Mouse (Mus musculus) MEL (cell line): ENCODE results near the gene Pde4b. TPM values are rescaled to one million over a fixed set of nuclear protein-coding genes. Genes with fewer than 3 reads are reported as not detected.

ENCODE experiments used
- DNase-seq: peaks from one replicate; pipeline ENCODE4 v3.0.0; 2011; ENCODE audit warnings: low read depth, low spot score
- H3K27ac ChIP-seq: 2 replicates; pipeline ENCODE4 v1.5.1; 2012; ENCODE audit warnings: low read depth, mild to moderate bottlenecking, control low read depth, low read length, moderate library complexity; ENCODE audit not compliant: control insufficient read depth
- H3K27me3 ChIP-seq, 2 experiments: fragments of 150-350 bp in 1 of 2; sonication (generic) in 1 of 2; 2 replicates each; pipeline ENCODE4 v1.6.1; 2012; ENCODE audit warnings: low read length in 2 of 2, mild to moderate bottlenecking in 2 of 2, improper control_type of control experiment in 1 of 2, moderate library complexity in 1 of 2; ENCODE audit not compliant: insufficient read depth in 2 of 2, control insufficient read depth in 1 of 2
- H3K36me3 ChIP-seq, 2 experiments: 2 replicates each; pipeline ENCODE4 v1.6.1; 2012 to 2014; ENCODE audit warnings: low read length in 2 of 2, improper control_type of control experiment in 1 of 2, inconsistent platforms in 1 of 2, mild to moderate bottlenecking in 1 of 2; ENCODE audit not compliant: insufficient read depth in 2 of 2, control insufficient read depth in 1 of 2
- H3K4me1 ChIP-seq, 2 experiments: fragments of 150-350 bp in 1 of 2; sonication (generic) in 1 of 2; 2 replicates each; pipeline ENCODE4 v1.6.1; 2012; ENCODE audit warnings: low read length in 2 of 2, improper control_type of control experiment in 1 of 2, mild to moderate bottlenecking in 1 of 2; ENCODE audit not compliant: insufficient read depth in 2 of 2, control insufficient read depth in 1 of 2
- H3K4me3 ChIP-seq, 2 experiments: fragments of 150-350 bp in 1 of 2; sonication (generic) in 1 of 2; 2 replicates each; pipeline ENCODE4 v1.5.1; 2012; ENCODE audit warnings: low read depth in 2 of 2, low read length in 2 of 2, mild to moderate bottlenecking in 2 of 2, moderate library complexity in 2 of 2, control low read depth in 1 of 2, improper control_type of control experiment in 1 of 2; ENCODE audit not compliant: control insufficient read depth in 1 of 2, insufficient read depth in 1 of 2
- H3K79me2 ChIP-seq: 2 replicates; pipeline ENCODE4 v1.6.1; 2012; ENCODE audit warnings: mild to moderate bottlenecking, low read length, moderate library complexity; ENCODE audit not compliant: control insufficient read depth, poor library complexity, insufficient read depth
- H3K9ac ChIP-seq: 2 replicates; pipeline ENCODE4 v1.6.1; 2012; ENCODE audit warnings: low read depth, mild to moderate bottlenecking, control low read depth, low read length, moderate library complexity; ENCODE audit not compliant: control insufficient read depth, poor library complexity, severe bottlenecking
- H3K9me3 ChIP-seq: fragments of 150-350 bp; sonication (generic); replicated peaks from 2 replicates; pipeline ENCODE4 v1.6.1; 2012; ENCODE audit warnings: mild to moderate bottlenecking, low read length, improper control_type of control experiment, moderate library complexity; ENCODE audit not compliant: insufficient read depth
- BHLHE40 ChIP-seq: IDR thresholded peaks from 2 replicates; pipeline ENCODE4 v1.6.1; 2012; ENCODE audit warnings: low read depth, mild to moderate bottlenecking, inconsistent platforms, low read length, improper control_type of control experiment, borderline replicate concordance
- CHD2 ChIP-seq: IDR thresholded peaks from 2 replicates; pipeline ENCODE4 v1.6.1; 2011; ENCODE audit warnings: low read length, improper control_type of control experiment
- ELF1 ChIP-seq: IDR thresholded peaks from 2 replicates; pipeline ENCODE4 v1.6.1; 2014; ENCODE audit warnings: low read depth, mild to moderate bottlenecking, inconsistent platforms, low read length, improper control_type of control experiment, moderate library complexity
- ETS1 ChIP-seq: IDR thresholded peaks from 2 replicates; pipeline ENCODE4 v1.6.1; 2012; ENCODE audit warnings: low read depth, mild to moderate bottlenecking, inconsistent platforms, low read length, improper control_type of control experiment, moderate library complexity
- GABPA ChIP-seq: IDR thresholded peaks from 2 replicates; pipeline ENCODE4 v1.6.1; 2012; ENCODE audit warnings: low read depth, mild to moderate bottlenecking, inconsistent platforms, low read length, improper control_type of control experiment, moderate library complexity
- GATA1 ChIP-seq: IDR thresholded peaks from 2 replicates; pipeline ENCODE4 v1.6.1; 2011; ENCODE audit warnings: low read depth, low read length, improper control_type of control experiment
- HCFC1 ChIP-seq: IDR thresholded peaks from 2 replicates; pipeline ENCODE4 v1.6.1; 2012; ENCODE audit warnings: low read depth, mild to moderate bottlenecking, inconsistent platforms, low read length, improper control_type of control experiment, moderate library complexity
- JUND ChIP-seq: IDR thresholded peaks from 2 replicates; pipeline ENCODE4 v1.6.1; 2011; ENCODE audit warnings: low read depth, mild to moderate bottlenecking, improper control_type of control experiment, low read length
- KAT2A ChIP-seq: conservative IDR thresholded peaks from 2 replicates; pipeline ENCODE4 v1.6.1; 2012; ENCODE audit warnings: low read depth, low read length, improper control_type of control experiment, inconsistent platforms
- MAFK ChIP-seq: IDR thresholded peaks from 2 replicates; pipeline ENCODE4 v1.6.1; 2011; ENCODE audit warnings: low read depth, mild to moderate bottlenecking, low read length, improper control_type of control experiment, borderline replicate concordance
- MAX ChIP-seq: IDR thresholded peaks from 2 replicates; pipeline ENCODE4 v1.6.1; 2011; ENCODE audit warnings: low read length, improper control_type of control experiment
- MAZ ChIP-seq: IDR thresholded peaks from 2 replicates; pipeline ENCODE4 v1.6.1; 2012; ENCODE audit warnings: low read depth, mild to moderate bottlenecking, inconsistent platforms, low read length, improper control_type of control experiment
- MEF2A ChIP-seq: IDR thresholded peaks from 2 replicates; pipeline ENCODE4 v1.6.1; 2014; ENCODE audit warnings: low read depth, mild to moderate bottlenecking, inconsistent platforms, low read length, improper control_type of control experiment; ENCODE audit not compliant: poor library complexity, insufficient replicate concordance, severe bottlenecking; ENCODE audit errors: extremely low read depth
- MXI1 ChIP-seq: IDR thresholded peaks from 2 replicates; pipeline ENCODE4 v1.6.1; 2011; ENCODE audit warnings: mild to moderate bottlenecking, low read depth, low read length, improper control_type of control experiment
- MYB ChIP-seq: IDR thresholded peaks from 2 replicates; pipeline ENCODE4 v1.6.1; 2011; ENCODE audit warnings: mild to moderate bottlenecking, low read depth, low read length, improper control_type of control experiment
- NRF1 ChIP-seq: IDR thresholded peaks from 2 replicates; pipeline ENCODE4 v1.6.1; 2014; ENCODE audit warnings: low read depth, mild to moderate bottlenecking, inconsistent platforms, low read length, improper control_type of control experiment, moderate library complexity; ENCODE audit not compliant: poor library complexity, insufficient read depth, severe bottlenecking
- POLR2A ChIP-seq, 2 experiments: IDR thresholded peaks; 2 replicates each; pipeline ENCODE4 v1.6.1; 2011 to 2012; ENCODE audit warnings: low read length in 2 of 2, mild to moderate bottlenecking in 2 of 2, control low read depth in 1 of 2, improper control_type of control experiment in 1 of 2, low read depth in 1 of 2, moderate library complexity in 1 of 2; ENCODE audit not compliant: control insufficient read depth in 1 of 2, insufficient read depth in 1 of 2, poor library complexity in 1 of 2
- POLR2AphosphoS2 ChIP-seq: IDR thresholded peaks from 2 replicates; pipeline ENCODE4 v1.6.1; 2011; ENCODE audit warnings: low read length, improper control_type of control experiment
- RCOR1 ChIP-seq: IDR thresholded peaks from 2 replicates; pipeline ENCODE4 v1.6.1; 2012; ENCODE audit warnings: low read depth, mild to moderate bottlenecking, inconsistent platforms, low read length, improper control_type of control experiment
- SIN3A ChIP-seq: IDR thresholded peaks from 2 replicates; pipeline ENCODE4 v1.6.1; 2012; ENCODE audit warnings: low read length, improper control_type of control experiment, inconsistent platforms
- TAL1 ChIP-seq: IDR thresholded peaks from 2 replicates; pipeline ENCODE4 v1.6.1; 2012; ENCODE audit warnings: mild to moderate bottlenecking, inconsistent platforms, low read length, moderate library complexity, mixed read lengths
- TCF12 ChIP-seq: IDR thresholded peaks from 2 replicates; pipeline ENCODE4 v1.6.1; 2014; ENCODE audit warnings: low read depth, mild to moderate bottlenecking, inconsistent platforms, low read length, improper control_type of control experiment, moderate library complexity
- UBTF ChIP-seq: IDR thresholded peaks from 2 replicates; pipeline ENCODE4 v1.6.1; 2012; ENCODE audit warnings: low read depth, mild to moderate bottlenecking, inconsistent platforms, low read length, improper control_type of control experiment, moderate library complexity, borderline replicate concordance; ENCODE audit not compliant: insufficient read depth
- USF1 ChIP-seq: IDR thresholded peaks from 2 replicates; pipeline ENCODE4 v1.6.1; 2014; ENCODE audit warnings: low read depth, mild to moderate bottlenecking, inconsistent platforms, low read length, improper control_type of control experiment, moderate library complexity
- USF2 ChIP-seq, 2 experiments: IDR thresholded peaks; 2 replicates each; pipeline ENCODE4 v1.6.1; 2011 to 2012; ENCODE audit warnings: improper control_type of control experiment in 2 of 2, low read length in 2 of 2, borderline replicate concordance in 1 of 2, inconsistent platforms in 1 of 2, low read depth in 1 of 2, mild to moderate bottlenecking in 1 of 2; ENCODE audit not compliant: insufficient read depth in 1 of 2
- ZKSCAN1 ChIP-seq: IDR thresholded peaks from 2 replicates; pipeline ENCODE4 v1.6.1; 2012; ENCODE audit warnings: low read depth, mild to moderate bottlenecking, inconsistent platforms, low read length, improper control_type of control experiment, moderate library complexity
- polyA plus RNA-seq, 2 experiments: library from polyadenylated mRNA; stranded (reverse) in 1 of 2; unstranded in 1 of 2; fragments of >175 nt in 1 of 2; fragments of >200 nt in 1 of 2; gene quantifications; 2 replicates each; pipeline versions ENCODE4 v1.2.1 to v1.2.4; 2012; ENCODE audit warnings: low replicate concordance in 2 of 2, low read depth in 1 of 2; ENCODE audit not compliant: insufficient read length in 2 of 2, insufficient read depth in 1 of 2, missing spikeins in 1 of 2
- total RNA-seq: library from RNA; depleted of rRNA; stranded (reverse); fragments of 300-350 nt; gene quantifications from 2 replicates; pipeline ENCODE4 v1.2.3, GENCODE M21; 2012

Pde4b gene
- total and polyA plus RNA-seq, 3 experiments: 2.7 to 6.0 TPM; not detected in 1

- peaks cover 0 to 37% of the 10 kb centered on the region in 2 experiments; a peak in 2 of 4 replicates for H3K36me3 ChIP-seq
Measured at GRCm38 (mm10) chr4:102572591-102572990, 485.2 kb downstream of the Pde4b start.

GRCm38 (mm10) chr4:102573361-102573781, 486.0 kb downstream of the Pde4b start:
- Histone ChIP-seq H3K4me1 (peaks cover 0 to 34% of the 10 kb centered on the region in 2 experiments), H3K27me3 (no peaks in the 10 kb centered on the region), H3K4me3 (no peak overlapping the region), H3K79me2 (peaks cover 15% of the 10 kb centered on the region), H3K27ac (no peak overlapping the region), H3K9ac (no peak overlapping the region), H3K9me3 (no peaks in the 10 kb centered on the region), H3K36me3 (peaks cover 0 to 33% of the 10 kb centered on the region in 2 experiments; a peak in 2 of 4 replicates)
- DNase-seq: no peak
- TF ChIP-seq ELF1: no peak
- TF ChIP-seq MAFK: no peak
- no peak for TF ChIP-seq USF1
- TF ChIP-seq USF2 (IDR thresholded peaks at IDR 0.05; ENCODE audit: borderline replicate concordance in 1 of 2, insufficient read depth in 1 of 2, low read depth in 1 of 2, low read length in 2 of 2): no peak
- TF ChIP-seq JUND: no peak
- TF ChIP-seq GATA1: no peak
- no peak for TF ChIP-seq MAX
- TF ChIP-seq BHLHE40: no peak
- no peak for TF ChIP-seq ETS1
- TF ChIP-seq KAT2A: no peak
- no peak for TF ChIP-seq MAZ

More at GRCm38 (mm10) chr4:102572591-102572990, 485.2 kb downstream of the Pde4b start:
- DNase-seq: no peak
- Histone ChIP-seq H3K27me3 (no peaks in the 10 kb centered on the region), H3K4me3 (no peak overlapping the region), H3K4me1 (peaks cover 0 to 37% of the 10 kb centered on the region in 2 experiments), H3K9me3 (no peaks in the 10 kb centered on the region), H3K27ac (no peak overlapping the region), H3K9ac (no peak overlapping the region), H3K79me2 (peaks cover 15% of the 10 kb centered on the region)
- TF ChIP-seq TCF12 (no peak), GATA1 (no peak), ZKSCAN1 (no peak), MXI1 (no peak), HCFC1 (no peak), MYB (no peak), MEF2A (no peak), CHD2 (no peak), NRF1 (no peak), TAL1 (no peak), UBTF (no peak), POLR2A (IDR thresholded peaks at IDR 0.05; ENCODE audit: control insufficient read depth in 1 of 2, insufficient read depth in 1 of 2, low read depth in 1 of 2, low read length in 2 of 2, poor library complexity in 1 of 2) (no peak), POLR2AphosphoS2 (no peak), RCOR1 (no peak), MAFK (no peak), GABPA (no peak), ETS1 (no peak), SIN3A (no peak), USF1 (no peak)
- TF ChIP-seq, all 39 proteins: peak for 0
